Mouse (Mus musculus): Measurements from ENCODE around the gene Gm7137. TPM values are rescaled to one million over a fixed set of nuclear protein-coding genes. Genes with fewer than 3 reads are reported as not detected.
"Not testable (repeated sequence)": the region's sequence is repeated elsewhere in the genome, so short reads cannot be mapped to it uniquely, and the experiment has no call there.

Gm7137 gene
- total RNA-seq, 4 experiments from 2014 or later: not detected

DNA sequence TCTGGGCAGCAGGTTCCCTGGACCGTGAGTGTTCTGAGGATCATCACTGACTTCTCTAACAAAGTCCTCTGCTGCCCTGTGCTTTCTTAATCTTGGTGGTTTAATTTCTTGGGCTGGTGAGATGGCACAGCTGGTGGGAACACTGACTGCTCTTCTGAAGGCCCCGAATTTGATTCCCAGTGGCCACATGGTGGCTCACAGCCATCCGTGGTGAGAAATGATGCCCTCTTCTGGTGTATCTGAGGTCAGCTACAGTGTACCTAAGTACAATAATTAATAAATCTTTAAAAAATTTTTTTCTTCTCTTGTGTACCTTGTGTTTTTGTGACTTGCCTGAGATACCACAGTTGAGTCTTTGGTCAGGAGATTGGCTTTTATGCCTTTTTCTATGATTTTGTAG lies 35.7 kb downstream of the Gm7137 start:
- not testable (repeated sequence) for DNase-seq (ENCODE audit: low spot score in 2 of 2)

DNA sequence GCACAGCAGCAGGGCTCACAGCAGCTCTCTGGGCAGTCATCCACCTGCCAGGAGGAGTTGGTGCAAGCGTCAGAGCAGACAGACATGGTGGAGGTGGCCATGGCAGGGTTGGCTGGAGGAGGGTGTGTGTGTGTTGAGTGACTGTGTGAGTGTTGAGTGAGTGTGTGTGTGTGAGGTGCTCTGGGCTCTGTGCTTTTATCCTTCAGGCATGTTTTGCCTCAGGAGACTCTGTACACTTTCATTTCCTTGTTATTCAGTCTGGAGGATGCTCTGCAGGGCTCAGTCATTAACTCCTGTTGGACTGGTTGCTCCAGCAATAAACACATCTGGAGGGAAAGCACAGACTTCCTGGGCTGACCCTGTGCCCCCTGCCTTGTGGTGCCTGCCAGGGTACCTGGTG lies 36.7 kb downstream of the Gm7137 start, which contains the start of gene Gm9736:
Gene Gm9736 (minus strand): TSS at position 101 of the 400 bp plus-strand sequence.
- DNase-seq (ENCODE audit: low spot score in 2 of 2): not testable (repeated sequence)

DNA sequence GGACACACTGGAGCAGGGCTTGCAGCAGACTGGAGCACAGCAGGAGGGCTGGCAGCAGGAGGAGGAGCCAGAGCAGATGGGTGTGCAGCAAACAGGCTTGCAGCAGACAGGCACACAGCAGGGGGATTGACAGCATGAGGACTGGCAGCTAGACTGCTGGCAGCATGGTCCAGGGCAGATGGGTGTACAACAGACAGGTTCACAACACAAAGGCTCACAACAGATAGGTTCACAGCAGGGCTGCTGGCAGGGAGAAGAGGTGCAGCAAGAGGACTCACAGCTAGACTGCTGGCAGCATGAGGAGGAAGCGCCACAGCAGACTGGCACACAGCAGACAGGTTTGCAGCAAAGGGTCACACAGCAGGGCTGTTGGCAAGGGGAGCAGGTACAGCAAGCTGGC lies 37.3 kb downstream of the Gm7137 start:
- not testable (repeated sequence) for DNase-seq (ENCODE audit: low spot score in 2 of 2)

DNA sequence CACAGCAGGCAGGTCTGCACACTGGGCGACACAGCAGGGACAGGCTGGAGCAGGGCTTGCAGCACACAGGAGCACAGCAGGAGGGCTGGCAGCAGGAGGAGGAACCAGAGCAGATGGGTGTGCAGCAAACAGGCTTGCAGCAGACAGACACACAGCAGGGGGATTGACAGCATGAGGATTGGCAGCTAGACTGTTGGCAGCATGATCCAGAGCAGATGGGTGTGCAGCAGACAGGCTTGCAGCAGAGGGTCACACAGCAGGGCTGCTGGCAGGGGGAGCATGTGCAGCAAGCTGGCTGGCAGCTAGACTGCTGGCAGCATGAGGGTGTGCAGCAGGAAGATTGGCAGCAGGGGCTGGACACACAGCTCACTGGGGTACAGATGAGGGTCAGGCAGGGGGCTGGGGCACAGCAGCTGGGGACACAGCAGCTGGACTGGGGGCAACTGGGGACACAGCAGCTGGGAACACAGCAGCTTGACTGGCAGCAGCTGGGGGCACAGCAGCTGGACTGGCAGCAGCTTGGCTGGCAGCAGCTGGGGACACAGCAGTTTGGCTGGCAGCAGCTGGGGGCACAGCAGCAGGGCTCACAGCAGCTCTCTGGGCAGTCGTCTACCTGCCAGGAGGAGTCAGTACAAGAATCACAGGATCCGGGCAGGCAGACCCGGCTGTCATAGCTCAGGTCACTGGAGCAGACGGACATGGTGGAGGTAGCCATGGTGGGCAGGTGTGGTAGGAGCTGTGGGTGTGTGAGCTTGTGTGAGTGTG lies 45.9 kb downstream of the Gm7137 start, which contains the start of gene Gm18596:
Gene Gm18596 (minus strand): TSS at position 715 of the 765 bp plus-strand sequence.
- DNase-seq (ENCODE audit: low spot score in 2 of 2): not testable (repeated sequence)

DNA sequence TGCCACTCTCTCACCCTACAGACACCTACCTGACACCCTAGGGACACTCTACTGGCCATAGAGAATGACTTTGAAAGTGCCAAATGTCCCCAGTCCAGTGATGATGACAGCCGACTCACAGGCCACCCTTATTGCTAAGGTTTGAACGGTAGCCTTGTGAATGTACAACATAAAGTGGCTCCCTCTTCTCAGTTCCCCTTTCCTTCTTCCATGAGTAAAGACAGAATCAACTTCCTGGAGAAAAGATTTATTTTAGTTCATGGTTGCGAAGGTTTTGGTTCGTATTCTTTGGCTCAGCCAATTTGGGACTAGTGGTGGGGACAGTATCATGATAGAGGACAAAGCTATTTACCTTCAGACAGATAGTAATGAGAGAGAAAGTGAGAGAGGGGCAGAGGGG lies 49.1 kb downstream of the Gm7137 start:
- DNase-seq (ENCODE audit: low spot score in 2 of 2): no peak

Other genes with a start within 250 kb of the Gm7137 start
- 10 to 100 TPM; 79.3 to 96.1 (median 86.9) TPM for gene Pttg1ip, start 206.5 kb downstream of the Gm7137 start, total RNA-seq (2022)
- 100 to 1,000 TPM; 144 to 152 (median 147) TPM for gene Sumo3, start 182.1 kb downstream of the Gm7137 start, total RNA-seq (2022)
- gene Gm49325, start 182.0 kb downstream of the Gm7137 start, total RNA-seq (2022): 10 to 100 TPM in 3 of 4 experiments, 1 to 10 TPM in 1; 7.6 to 33.3 (median 12.1) TPM
- 10 to 100 TPM; 64.2 to 89.9 (median 76.6) TPM for gene Ube2g2, start 165.9 kb downstream of the Gm7137 start, total RNA-seq (2022)
- gene Tspear, start 101.6 kb downstream of the Gm7137 start, total RNA-seq (2022): not detected
- not detected for gene Gm19402, start 97.4 kb downstream of the Gm7137 start, total RNA-seq (2022)
- gene Gm9508, start 91.0 kb downstream of the Gm7137 start, total RNA-seq (2022): not detected
- not detected for gene Gm10272, start 81.6 kb downstream of the Gm7137 start, total RNA-seq (2022)
- not detected for gene Gm10024, start 76.7 kb downstream of the Gm7137 start, total RNA-seq (2022)
- not detected for gene Gm10142, start 72.4 kb downstream of the Gm7137 start, total RNA-seq (2022)
- gene Krtap12-1, start 67.6 kb downstream of the Gm7137 start, total RNA-seq (2022): not detected
- gene Gm10100, start 61.7 kb downstream of the Gm7137 start, total RNA-seq (2022): not detected
- gene Gm18596, start 45.6 kb downstream of the Gm7137 start, total RNA-seq (2022): not detected
- not detected for gene Gm9736, start 36.8 kb downstream of the Gm7137 start, total RNA-seq (2022)
- not detected for gene Gm3233, start 28.5 kb downstream of the Gm7137 start, total RNA-seq (2022)
- gene Gm3238, start 16.9 kb downstream of the Gm7137 start, total RNA-seq (2022): not detected
- gene Gm7138, start 11.3 kb downstream of the Gm7137 start, total RNA-seq (2022): not detected
- gene Gm3250, start 5.7 kb downstream of the Gm7137 start, total RNA-seq (2022): not detected
- gene Gm9639, start 6.9 kb upstream of the Gm7137 start, total RNA-seq (2022): not detected
- gene Gm19668, start 10.9 kb upstream of the Gm7137 start, total RNA-seq (2022): not detected
- gene Gm9507, start 23.6 kb upstream of the Gm7137 start, total RNA-seq (2022): not detected
- gene Gm2696, start 26.5 kb upstream of the Gm7137 start, total RNA-seq (2022): not detected
- gene Krtap10-4, start 38.9 kb upstream of the Gm7137 start, total RNA-seq (2022): not detected
- not detected for gene Krtap10-10, start 47.7 kb upstream of the Gm7137 start, total RNA-seq (2022)
- not detected for gene Gm36176, start 58.6 kb upstream of the Gm7137 start, total RNA-seq (2022)
- not detected for gene Gm10318, start 64.7 kb upstream of the Gm7137 start, total RNA-seq (2022)
- gene Gm3285, start 73.8 kb upstream of the Gm7137 start, total RNA-seq (2022): not detected
- gene Lrrc3, start 114.3 kb upstream of the Gm7137 start, total RNA-seq (2022): 1 to 10 TPM; 4.5 to 7.7 (median 5.4) TPM
- gene Trpm2, start 182.4 kb upstream of the Gm7137 start, total RNA-seq (2022): 10 to 100 TPM; 43.0 to 47.6 (median 45.7) TPM
- gene 1810043G02Rik, start 190.3 kb upstream of the Gm7137 start, total RNA-seq (2022): 10 to 100 TPM; 36.6 to 46.0 (median 40.5) TPM
- 100 to 1,000 TPM; 224 to 240 (median 229) TPM for gene Pfkl, start 221.9 kb upstream of the Gm7137 start, total RNA-seq (2022)

Data from layer of hippocampus, adult 8-10 months (tissue).